Mouse (Mus musculus): Measurements from ENCODE around the gene Sf3a3. TPM values are rescaled to one million over a fixed set of nuclear protein-coding genes. Genes with fewer than 3 reads are reported as not detected.
A peak's percentile ranks its signal among the peaks of the same experiment; 100 is the strongest.

The Sf3a3 gene
- polyA plus RNA-seq, 1 experiment from 2014 or later: 63.5 TPM

DNA sequence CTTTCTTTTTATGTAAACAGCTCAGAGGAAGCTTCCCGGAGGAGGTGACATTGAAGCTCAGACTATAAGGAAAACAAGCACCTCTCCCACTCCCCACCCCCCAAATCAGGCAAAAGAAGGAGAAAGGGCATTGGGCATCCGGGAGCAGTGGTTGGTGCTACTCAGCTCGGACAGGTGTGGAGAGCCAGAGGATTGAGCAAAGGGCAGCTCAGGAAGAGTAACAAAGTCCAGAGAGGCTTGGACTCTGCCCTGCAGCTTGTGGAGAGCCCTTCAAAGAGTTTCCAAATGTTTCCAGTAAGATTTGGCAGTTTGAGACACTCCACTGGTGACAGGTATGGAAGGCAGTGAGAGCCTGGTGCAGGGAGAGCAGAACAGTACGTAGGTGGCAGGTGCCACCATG is 33.3 kb downstream of the Sf3a3 start:
- Histone ChIP-seq H3K27ac (replicated peaks) (no peak overlapping the region), H3K27me3 (ENCODE audit: control insufficient read depth, insufficient read depth, low read length) (no peaks in the 10 kb centered on the region), H3K9ac (ENCODE audit: low read length) (no peak overlapping the region), H3K4me3 (ENCODE audit: low read depth, low read length) (no peak overlapping the region), H3K4me1 (replicated peaks; ENCODE audit: control insufficient read depth, insufficient read depth) (0 out of 2 replicates have a peak, but pooled peaks cover 2% of the 10 kb centered on the region), H3K4me2 (replicated peaks; ENCODE audit: low read depth) (no peak overlapping the region), H3K36me3 (ENCODE audit: control insufficient read depth, insufficient read depth, low read length) (peaks cover 2% of the 10 kb centered on the region; the same call in 1 of the 2 replicates), H3K9me3 (ENCODE audit: control insufficient read depth, low read length) (no peaks in the 10 kb centered on the region)
- 57% methylated on average over 4 of the region's 4 CpGs for WGBS
- no peak for DNase-seq (ENCODE audit: low spot score)
- TF ChIP-seq EP300 (optimal IDR thresholded peaks at IDR 0.05): no peak
- TF ChIP-seq CTCF (IDR thresholded peaks at IDR 0.05; ENCODE audit: low read depth): no peak
- no peak for ATAC-seq (ENCODE audit: low FRiP score, low TSS enrichment)

DNA sequence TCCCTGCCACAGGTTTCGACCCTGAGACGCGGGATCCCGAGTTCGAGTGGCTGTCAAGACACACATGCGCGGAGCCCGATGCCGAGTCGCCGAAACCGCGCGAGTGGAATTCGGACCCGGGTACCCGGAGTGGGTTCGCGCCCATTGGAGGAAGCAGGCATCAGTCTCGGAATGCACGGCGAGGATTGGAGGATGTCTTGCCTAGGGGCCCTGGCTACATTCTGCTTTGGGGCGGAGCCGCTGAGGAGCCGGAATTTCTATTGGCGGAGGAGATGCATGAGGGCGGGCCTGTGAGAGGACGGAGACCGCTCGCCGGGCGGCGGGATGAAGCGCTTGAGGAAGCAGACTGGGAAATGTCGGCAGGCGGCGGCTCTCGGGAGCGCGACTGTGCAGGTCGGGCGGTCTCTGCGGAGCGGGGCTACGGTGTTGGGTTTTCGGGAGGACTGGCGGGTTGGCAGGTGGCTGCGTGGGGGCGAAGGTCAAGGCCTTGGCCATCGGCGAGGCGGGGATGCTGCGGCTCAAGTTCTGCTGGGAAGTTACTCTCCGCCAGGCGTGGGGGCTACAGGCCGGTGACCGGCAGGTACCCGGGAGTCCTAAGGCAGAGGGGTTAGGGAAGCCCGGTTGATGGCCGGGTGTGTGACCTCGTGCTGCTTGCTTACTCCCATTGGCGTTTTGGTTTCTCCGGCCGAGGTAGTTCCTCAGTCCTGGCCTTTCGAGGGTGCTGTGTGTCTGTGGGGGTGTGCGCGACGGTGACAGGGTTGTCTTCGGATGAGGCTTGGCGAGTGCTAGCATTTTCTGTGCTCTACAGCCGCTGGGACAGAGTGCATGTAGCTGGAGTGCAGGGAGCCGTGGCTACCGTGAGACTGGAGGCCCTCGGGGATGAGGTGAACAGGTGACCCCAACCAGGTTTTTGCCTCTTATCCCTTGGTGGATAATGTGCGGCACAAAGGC is 37.0 kb downstream of the Sf3a3 start:
- peak overlapping the region; percentile 76 for H3K9ac ChIP-seq (ENCODE audit: low read length)
- no peaks in the 10 kb centered on the region for H3K27me3 ChIP-seq (ENCODE audit: control insufficient read depth, insufficient read depth, low read length)
- H3K4me1 ChIP-seq (replicated peaks; ENCODE audit: control insufficient read depth, insufficient read depth): 0 out of 2 replicates have a peak, but pooled peaks cover 2% of the 10 kb centered on the region
- peak overlapping the region; percentile 97 for H3K4me2 ChIP-seq (replicated peaks; ENCODE audit: low read depth)
- H3K27ac ChIP-seq (replicated peaks): peak overlapping the region; percentile 49; the same call in 1 of the 2 replicates
- DNase-seq (ENCODE audit: low spot score) (peak; percentile 98), ATAC-seq (ENCODE audit: low FRiP score, low TSS enrichment) (peak; percentile 99)
- no peaks in the 10 kb centered on the region for H3K9me3 ChIP-seq (ENCODE audit: control insufficient read depth, low read length)
- peaks cover 2% of the 10 kb centered on the region; the same call in 1 of the 2 replicates for H3K36me3 ChIP-seq (ENCODE audit: control insufficient read depth, insufficient read depth, low read length)
- H3K4me3 ChIP-seq (ENCODE audit: low read depth, low read length): peak overlapping the region; percentile 75
- TF ChIP-seq EP300 (optimal IDR thresholded peaks at IDR 0.05): no peak
- TF ChIP-seq CTCF (IDR thresholded peaks at IDR 0.05; ENCODE audit: low read depth): no peak; the same call in 1 of the 2 replicates
- under 1% methylated on average over 75 of the region's 75 CpGs for WGBS

DNA sequence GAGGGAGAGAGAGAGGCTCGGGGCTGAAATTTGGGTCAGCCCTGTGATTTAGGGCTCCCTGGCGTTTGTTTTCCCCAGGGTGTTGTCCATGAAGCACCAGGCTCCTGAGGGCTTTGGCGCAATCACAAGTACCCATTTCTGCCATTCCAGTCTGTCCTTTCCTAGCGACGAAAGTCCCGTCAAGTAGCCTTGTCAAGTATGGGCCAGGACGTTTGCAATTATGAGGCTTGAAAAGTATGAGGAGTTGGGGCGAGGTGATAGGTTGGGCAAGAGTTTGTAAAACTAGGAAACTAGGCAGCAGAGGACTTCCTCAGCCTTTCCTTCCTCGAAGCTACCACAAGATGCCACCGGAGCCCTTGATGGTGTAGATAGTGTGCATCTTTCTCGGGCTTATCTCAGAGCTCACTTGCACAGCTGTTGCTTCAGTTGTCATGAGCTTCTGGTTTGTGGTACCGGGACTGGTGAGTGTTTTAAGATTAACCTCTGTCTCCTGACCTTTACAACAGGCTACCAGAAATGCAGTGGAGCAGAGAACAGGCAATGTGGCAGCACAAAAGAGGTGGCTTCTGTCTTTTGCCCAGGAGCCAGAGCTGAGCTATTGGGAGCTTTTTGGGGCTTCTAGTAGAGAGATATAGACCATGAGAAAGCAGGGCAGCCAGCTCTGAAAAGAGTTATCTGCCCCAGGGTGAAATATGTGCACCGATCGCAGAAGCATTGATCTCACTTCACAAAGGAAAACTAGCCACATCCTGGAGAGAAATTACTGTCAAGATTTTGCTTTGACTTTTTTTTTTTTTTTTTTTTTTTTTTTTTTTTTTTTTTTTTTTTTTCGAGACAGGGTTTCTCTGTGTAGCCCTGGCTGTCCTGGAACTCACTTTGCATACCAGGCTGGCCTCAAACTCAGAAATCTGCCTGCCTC is 38.0 kb downstream of the Sf3a3 start:
- WGBS: 20% methylated on average over 15 of the region's 15 CpGs
- Histone ChIP-seq H3K9ac (ENCODE audit: low read length) (peak overlapping the region; percentile 76), H3K4me2 (replicated peaks; ENCODE audit: low read depth) (peak overlapping the region; percentile 97), H3K4me3 (ENCODE audit: low read depth, low read length) (peak overlapping the region; percentile 75), H3K27ac (replicated peaks) (peak overlapping the region; percentile 49; the same call in 1 of the 2 replicates), H3K36me3 (ENCODE audit: control insufficient read depth, insufficient read depth, low read length) (no peaks in the 10 kb centered on the region), H3K4me1 (replicated peaks; ENCODE audit: control insufficient read depth, insufficient read depth) (0 out of 2 replicates have a peak, but pooled peaks cover 2% of the 10 kb centered on the region), H3K9me3 (ENCODE audit: control insufficient read depth, low read length) (no peaks in the 10 kb centered on the region), H3K27me3 (ENCODE audit: control insufficient read depth, insufficient read depth, low read length) (no peaks in the 10 kb centered on the region)
- TF ChIP-seq CTCF (IDR thresholded peaks at IDR 0.05; ENCODE audit: low read depth) (peak; percentile 39), EP300 (optimal IDR thresholded peaks at IDR 0.05) (no peak)
- ATAC-seq (ENCODE audit: low FRiP score, low TSS enrichment): no peak
- DNase-seq (ENCODE audit: low spot score): no peak

- no peaks in the 10 kb centered on the region for H3K36me3 ChIP-seq (ENCODE audit: control insufficient read depth, insufficient read depth, low read length)
- 26% methylated on average over 7 of the region's 7 CpGs for WGBS
- no peak overlapping the region for H3K9ac ChIP-seq (ENCODE audit: low read length)
- ATAC-seq (ENCODE audit: low FRiP score, low TSS enrichment) (no peak), DNase-seq (ENCODE audit: low spot score) (no peak)
- H3K27me3 ChIP-seq (ENCODE audit: control insufficient read depth, insufficient read depth, low read length): no peaks in the 10 kb centered on the region
- no peak overlapping the region for H3K4me2 ChIP-seq (replicated peaks; ENCODE audit: low read depth)
- H3K4me1 ChIP-seq (replicated peaks; ENCODE audit: control insufficient read depth, insufficient read depth): 0 out of 2 replicates have a peak, but pooled peaks cover 2% of the 10 kb centered on the region
- H3K4me3 ChIP-seq (ENCODE audit: low read depth, low read length): no peak overlapping the region
- H3K9me3 ChIP-seq (ENCODE audit: control insufficient read depth, low read length): no peaks in the 10 kb centered on the region
- no peak for TF ChIP-seq EP300 (optimal IDR thresholded peaks at IDR 0.05)
- no peak for TF ChIP-seq CTCF (IDR thresholded peaks at IDR 0.05; ENCODE audit: low read depth)
- no peak overlapping the region for H3K27ac ChIP-seq (replicated peaks)
Observed at GRCm38 (mm10) chr4:124755526-124755925, 41.0 kb downstream of the Sf3a3 start.

DNA sequence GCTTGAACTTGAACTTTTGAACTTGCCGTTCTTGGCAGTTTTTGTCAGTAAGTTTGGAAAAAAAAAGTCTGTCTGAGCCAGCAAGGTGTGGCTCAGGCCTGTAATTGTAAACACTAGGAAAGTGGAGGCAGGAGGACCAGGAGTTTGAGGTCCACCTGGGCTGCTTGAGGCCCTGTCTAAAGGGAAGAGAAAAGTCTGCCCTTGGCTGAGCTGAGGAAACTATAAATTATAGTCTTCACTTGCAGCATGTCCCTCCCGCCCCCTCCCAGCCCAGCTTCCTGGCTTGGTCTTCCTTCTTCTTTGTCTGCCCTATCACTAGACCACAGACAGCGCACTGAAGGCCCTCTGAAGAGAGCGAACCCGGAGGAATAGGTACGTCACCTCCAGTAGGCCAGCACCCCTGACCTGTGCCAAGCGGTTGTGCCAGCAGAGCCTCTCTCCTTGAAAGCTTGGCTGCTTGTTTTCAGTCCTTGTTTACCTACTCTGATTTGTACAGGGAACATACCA is 44.8 kb downstream of the Sf3a3 start:
- WGBS: 29% methylated on average over 7 of the region's 7 CpGs
- H3K36me3 ChIP-seq (ENCODE audit: control insufficient read depth, insufficient read depth, low read length): no peaks in the 10 kb centered on the region
- H3K27me3 ChIP-seq (ENCODE audit: control insufficient read depth, insufficient read depth, low read length): no peaks in the 10 kb centered on the region
- no peak overlapping the region for H3K9ac ChIP-seq (ENCODE audit: low read length)
- ATAC-seq (ENCODE audit: low FRiP score, low TSS enrichment) (peak; percentile 68), DNase-seq (ENCODE audit: low spot score) (peak; percentile 27)
- H3K4me1 ChIP-seq (replicated peaks; ENCODE audit: control insufficient read depth, insufficient read depth): no peaks in the 10 kb centered on the region
- no peak overlapping the region for H3K4me2 ChIP-seq (replicated peaks; ENCODE audit: low read depth)
- H3K27ac ChIP-seq (replicated peaks): peak overlapping the region; percentile 71
- no peaks in the 10 kb centered on the region for H3K9me3 ChIP-seq (ENCODE audit: control insufficient read depth, low read length)
- TF ChIP-seq CTCF (IDR thresholded peaks at IDR 0.05; ENCODE audit: low read depth): no peak
- TF ChIP-seq EP300 (optimal IDR thresholded peaks at IDR 0.05): no peak
- no peak overlapping the region for H3K4me3 ChIP-seq (ENCODE audit: low read depth, low read length)
